Mouse (Mus musculus) A20 (cell line): ENCODE data around the gene Sec22b.

Experiments
- DNase-seq: peaks from one replicate; pipeline ENCODE4 v3.0.0-alpha.2; 2011; ENCODE audit warnings: low read depth, low spot score

Gene Sec22b

GRCm38 (mm10) chr3:97909737-97910136 is 8.7 kb downstream of the Sec22b start:
- DNase-seq = no peak

GRCm38 (mm10) chr3:97911093-97911492 is 10.1 kb downstream of the Sec22b start:
- DNase-seq = no peak

- peak; percentile 21 for DNase-seq
These were observed 14.1 kb downstream of the Sec22b start for GRCm38 (mm10) chr3:97915081-97915480.

GRCm38 (mm10) chr3:97918885-97919550 is 18.0 kb downstream of the Sec22b start:
- DNase-seq = no peak

GRCm38 (mm10) chr3:97925246-97925645 is 24.3 kb downstream of the Sec22b start:
- DNase-seq = no peak

GRCm38 (mm10) chr3:97927322-97927721 is 26.3 kb downstream of the Sec22b start:
- DNase-seq = no peak

- DNase-seq = peak; percentile 81
These were observed 28.2 kb downstream of the Sec22b start for GRCm38 (mm10) chr3:97928968-97929858.

- DNase-seq = no peak
These were observed 29.3 kb downstream of the Sec22b start for GRCm38 (mm10) chr3:97930141-97930786.

GRCm38 (mm10) chr3:97930787-97931158 is 29.8 kb downstream of the Sec22b start:
- no peak for DNase-seq

GRCm38 (mm10) chr3:97931310-97931885 is 30.4 kb downstream of the Sec22b start:
- DNase-seq = peak; percentile 49

GRCm38 (mm10) chr3:97932131-97932530 is 31.1 kb downstream of the Sec22b start:
- DNase-seq = peak; percentile 90

GRCm38 (mm10) chr3:97932771-97933170 is 31.8 kb downstream of the Sec22b start:
- peak; percentile 62 for DNase-seq

- peak; percentile 86 for DNase-seq
These were observed 32.3 kb downstream of the Sec22b start for GRCm38 (mm10) chr3:97933251-97933650.

GRCm38 (mm10) chr3:97933811-97934210 is 32.8 kb downstream of the Sec22b start:
- DNase-seq = peak; percentile 38

GRCm38 (mm10) chr3:97934331-97935300 is 33.6 kb downstream of the Sec22b start:
- DNase-seq = no peak

- DNase-seq = no peak
These were observed 36.3 kb downstream of the Sec22b start for GRCm38 (mm10) chr3:97937068-97937944.

- DNase-seq = no peak
These were observed 36.9 kb downstream of the Sec22b start for GRCm38 (mm10) chr3:97937945-97938266.

- no peak for DNase-seq
These were observed 38.0 kb downstream of the Sec22b start for GRCm38 (mm10) chr3:97938814-97939526.
